In genomic region chr2:84650464-84651195, GRCm38 (mm10) we compare ENCODE assay signal across 8 mouse cellular contexts. TPM values are rescaled to one million over a fixed set of nuclear protein-coding genes. Genes with fewer than 3 reads are reported as not detected.
DNase-seq lines count a peak whose midpoint lies in the region; ATAC-seq lines count a peak whose summit lies in the region.

TSS of gene Ctnnd1 (minus strand) at chr2:84650765.

- H3K9ac ChIP-seq in forebrain, embryonic 14.5 days (ENCODE audit: low read length): peak within 1 kb of the TSS; percentile 74
- H3K9ac ChIP-seq in liver, embryonic 16.5 days (ENCODE audit: low read depth, low read length): peak within 1 kb of the TSS; percentile 80
- H3K9ac ChIP-seq in neural tube, embryonic 15.5 days (replicated peaks): peak within 1 kb of the TSS; percentile 72

- no peaks in the 10 kb centered on the region for H3K27me3 ChIP-seq in forebrain, embryonic 14.5 days (replicated peaks; ENCODE audit: control insufficient read depth, insufficient read depth, low read length)
- no peaks in the 10 kb centered on the region for H3K27me3 ChIP-seq in liver, embryonic 16.5 days (ENCODE audit: control insufficient read depth, insufficient read depth, low read depth, low read length)
- no peaks in the 10 kb centered on the region for H3K27me3 ChIP-seq in neural tube, embryonic 15.5 days (replicated peaks)

- ATAC-seq in forebrain, embryonic 14.5 days: peak; percentile 99
- peak; percentile 95 for ATAC-seq in liver, embryonic 16.5 days (ENCODE audit: low read depth)
- ATAC-seq in neural tube, embryonic 15.5 days (ENCODE audit: low FRiP score): peak; percentile 97

- intact Hi-C loops in heart, postnatal 10 days (cut with DNase I): loop anchor here (2.0 kb wide), 1 partner anchor 32 kb away; no protein-coding TSS in a partner anchor

- H3K36me3 ChIP-seq in forebrain, embryonic 14.5 days (ENCODE audit: control insufficient read depth, insufficient read depth, low read length): no peaks in the 10 kb centered on the region
- no peaks in the 10 kb centered on the region for H3K36me3 ChIP-seq in liver, embryonic 16.5 days (ENCODE audit: control insufficient read depth, insufficient read depth)
- H3K36me3 ChIP-seq in neural tube, embryonic 15.5 days: no peaks in the 10 kb centered on the region

- under 1% methylated on average over 15 of the region's 15 CpGs for WGBS in forebrain, embryonic 14.5 days
- WGBS in large intestine, adult 2 months: 2% methylated on average over 15 of the region's 15 CpGs
- under 1% methylated on average over 15 of the region's 15 CpGs for WGBS in liver, embryonic 16.5 days (ENCODE audit: insufficient replicate concordance)
- 0% methylated on average over 15 of the region's 15 CpGs for WGBS in neural tube, embryonic 15.5 days

- H3K4me2 ChIP-seq in forebrain, embryonic 14.5 days (ENCODE audit: low read length): peak within 1 kb of the TSS; percentile 84
- H3K4me2 ChIP-seq in liver, embryonic 16.5 days (ENCODE audit: low read depth, low read length): peak within 1 kb of the TSS; percentile 68
- H3K4me2 ChIP-seq in neural tube, embryonic 15.5 days: peak within 1 kb of the TSS; percentile 82

- no peaks in the 10 kb centered on the region for H3K9me3 ChIP-seq in forebrain, embryonic 14.5 days (replicated peaks; ENCODE audit: control insufficient read depth, low read length)
- no peaks in the 10 kb centered on the region for H3K9me3 ChIP-seq in liver, embryonic 16.5 days (replicated peaks; ENCODE audit: control insufficient read depth, low read length)
- no peaks in the 10 kb centered on the region for H3K9me3 ChIP-seq in neural tube, embryonic 15.5 days (replicated peaks)

- peak; percentile 88 for DNase-seq in MEL-GATA-1-ER (ENCODE audit: extremely low read depth, low read depth)
- DNase-seq in cerebellum, adult 11-12 months: peak; percentile 91
- peak; percentile 97 for DNase-seq in forebrain, embryonic 14.5 days (ENCODE audit: low spot score)
- peak; percentile 91 to 93 for DNase-seq in heart, postnatal 10 days
- peak; percentile 90 for DNase-seq in large intestine, adult 2 months (ENCODE audit: low read depth, low spot score)
- DNase-seq in urinary bladder, postnatal 4 days (ENCODE audit: low spot score in 2 of 2): peak; percentile 75 to 83

- peak within 1 kb of the TSS; percentile 49 for H3K4me3 ChIP-seq in forebrain, embryonic 14.5 days (ENCODE audit: low read depth, low read length)
- peak within 1 kb of the TSS; percentile 73 for H3K4me3 ChIP-seq in liver, embryonic 16.5 days (ENCODE audit: low read depth, low read length)
- H3K4me3 ChIP-seq in neural tube, embryonic 15.5 days (replicated peaks): peak within 1 kb of the TSS; percentile 66

- peaks cover 2% of the 10 kb centered on the region; the same call in 1 of the 2 replicates for H3K4me1 ChIP-seq in forebrain, embryonic 14.5 days (ENCODE audit: control insufficient read depth, insufficient read depth, low read length)
- peaks cover 8% of the 10 kb centered on the region; the same call in 1 of the 2 replicates for H3K4me1 ChIP-seq in liver, embryonic 16.5 days (ENCODE audit: control insufficient read depth, low read depth, low read length)
- H3K4me1 ChIP-seq in neural tube, embryonic 15.5 days: peaks cover 15% of the 10 kb centered on the region

- H3K27ac ChIP-seq in forebrain, embryonic 14.5 days (ENCODE audit: low read depth, low read length): peak within 1 kb of the TSS; percentile 91
- H3K27ac ChIP-seq in liver, embryonic 16.5 days (ENCODE audit: low read length): peak within 1 kb of the TSS; percentile 87
- peak within 1 kb of the TSS; percentile 93 for H3K27ac ChIP-seq in neural tube, embryonic 15.5 days (replicated peaks)

RNA-seq across cellular contexts. Expression of gene Ctnnd1, which starts in this region (rescaled TPM):
- polyA plus RNA-seq in forebrain, embryonic 14.5 days (2014; fragmentation: Nextera tagmentation; extraction: Ambion mirVana): 27.1 and 27.8 TPM in 2 replicates
- 100 to 1,000 TPM; 126 to 129 TPM for total RNA-seq in heart, postnatal 10 days (2021)
- polyA plus RNA-seq in large intestine, adult 2 months (2012; rRNA removed): 71.8 and 112 TPM in 2 replicates
- 14.9 and 16.0 TPM in 2 replicates for polyA plus RNA-seq in liver, embryonic 16.5 days (2015; fragmentation: Nextera tagmentation; extraction: Ambion mirVana)
- 27.5 and 27.6 TPM in 2 replicates for polyA plus RNA-seq in neural tube, embryonic 15.5 days (2015; fragmentation: Nextera tagmentation; extraction: Ambion mirVana)

Comparison
In these comparisons a context has a peak if more than half of its experiments do, and no peak if none do; other contexts are left out.
1. Peak in every context shown above with its lines: DNase-seq, ATAC-seq, H3K4me3 ChIP-seq and H3K27ac ChIP-seq.